Mouse (Mus musculus) lung, postnatal 25 days (tissue): ENCODE measurements around the gene Eif4e3.

Experiments
- DNase-seq: peaks from one replicate; pipeline ENCODE4 v3.0.0; 2022; ENCODE audit warnings: low spot score

The Eif4e3 gene

DNA sequence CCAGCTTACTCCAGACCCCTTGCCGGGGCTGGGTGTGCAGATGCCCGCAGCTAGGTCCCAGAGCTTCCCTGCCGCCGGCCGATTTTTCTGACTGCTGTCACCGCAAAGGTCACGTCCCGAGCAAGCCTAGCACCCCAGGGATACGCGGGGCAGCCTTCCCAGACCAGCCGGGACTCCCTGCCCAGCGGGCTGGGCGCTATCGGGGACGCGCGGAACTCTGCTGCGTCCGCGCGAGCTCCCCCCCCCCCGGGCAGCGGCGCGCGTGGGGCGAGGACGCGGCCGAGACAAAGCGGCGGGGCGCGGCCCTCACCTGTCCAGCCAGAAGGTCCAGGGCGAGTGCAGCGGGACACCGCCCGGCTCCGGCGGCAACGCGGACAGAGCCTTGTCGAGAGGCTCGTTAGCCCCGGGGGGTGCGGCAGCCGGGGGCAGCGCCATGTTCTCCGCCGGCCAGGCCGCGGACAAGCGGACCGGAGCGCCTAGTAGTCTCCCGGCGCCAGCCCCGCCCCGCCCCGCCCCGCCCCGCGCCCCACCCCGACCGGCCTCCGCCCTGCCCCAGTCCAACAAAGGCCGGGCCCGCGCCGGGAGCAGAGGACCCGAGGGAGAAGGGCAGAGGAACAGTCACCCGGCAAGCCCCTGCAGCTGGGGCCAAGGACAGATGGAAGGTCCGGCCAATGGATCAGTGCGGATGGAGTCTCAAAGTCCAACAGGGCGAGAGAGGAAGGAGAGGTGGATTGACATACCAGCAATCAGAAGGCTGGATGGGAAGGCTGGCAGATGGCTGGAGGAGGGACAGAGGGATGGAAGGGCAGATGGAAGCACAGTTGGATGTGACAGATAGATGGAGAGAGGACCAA is at the start of gene Eif4e3, which contains the start of gene Gm20696:
TSS of gene Eif4e3 (minus strand) at position 454 of the 854 bp plus-strand sequence.
TSS of gene Gm20696 (minus strand) at position 480 of the 854 bp plus-strand sequence.
- DNase-seq, result peak; percentile 33

DNA sequence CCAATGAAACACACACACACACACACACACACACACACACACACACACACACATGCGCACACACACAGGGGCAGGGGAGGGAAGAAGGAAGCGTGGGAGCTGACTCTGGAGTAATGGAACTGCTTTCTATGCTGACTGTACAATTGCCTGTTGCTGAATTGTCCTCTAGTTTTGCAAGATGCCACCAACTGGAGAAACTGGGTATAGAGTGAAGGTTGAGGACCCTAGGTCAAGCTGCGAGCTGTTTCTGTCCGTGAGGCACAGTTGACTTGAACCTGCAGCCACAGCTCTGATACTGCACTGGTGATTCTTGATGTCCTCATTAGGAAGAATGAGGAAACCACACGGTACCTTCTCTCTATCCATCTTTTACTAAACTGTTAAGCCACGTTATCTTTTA is 49.3 kb upstream of the Eif4e3 start:
- DNase-seq, result no peak

DNA sequence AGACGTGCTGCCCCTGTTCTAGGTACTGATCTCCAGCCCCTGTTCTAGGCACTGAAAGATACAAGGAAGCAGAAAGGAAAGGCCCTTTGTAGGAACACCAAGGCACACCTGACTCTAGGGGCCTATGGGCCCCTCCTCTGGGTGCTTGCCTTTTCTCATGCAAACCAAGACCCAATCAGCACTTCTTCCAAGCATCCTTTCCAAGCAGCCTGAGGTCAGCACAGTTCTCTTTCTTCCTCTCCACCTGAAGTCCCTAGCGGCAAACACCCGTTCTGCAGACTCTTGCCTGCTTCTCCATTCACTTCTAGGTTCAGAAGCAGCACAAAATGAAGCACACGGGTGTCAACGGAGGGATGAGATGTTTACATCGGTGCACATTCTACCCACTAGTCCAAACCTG is 48.6 kb upstream of the Eif4e3 start:
- no peak for DNase-seq

DNA sequence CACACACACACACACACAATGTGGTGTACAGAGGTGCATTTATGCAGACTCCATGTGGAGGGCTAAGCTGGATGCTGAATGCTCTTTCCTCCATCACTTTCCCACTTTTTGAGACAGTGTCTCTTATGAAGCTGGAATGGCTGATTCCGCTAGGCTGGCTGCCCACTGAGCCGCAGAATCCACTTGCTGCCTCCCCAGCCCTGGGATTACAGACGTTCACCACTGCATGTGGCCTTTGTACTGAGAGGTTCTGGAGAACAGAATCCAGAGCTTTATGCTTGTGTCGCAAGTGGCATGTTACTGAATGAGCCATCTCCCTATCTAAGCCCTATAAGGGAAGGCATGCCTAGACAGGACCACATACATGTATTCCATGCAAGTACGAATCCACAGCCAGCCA is 46.7 kb upstream of the Eif4e3 start:
- no peak for DNase-seq

GRCm38 (mm10) chr6:99711576-99712101 is 45.1 kb upstream of the Eif4e3 start:
- no peak for DNase-seq

DNA sequence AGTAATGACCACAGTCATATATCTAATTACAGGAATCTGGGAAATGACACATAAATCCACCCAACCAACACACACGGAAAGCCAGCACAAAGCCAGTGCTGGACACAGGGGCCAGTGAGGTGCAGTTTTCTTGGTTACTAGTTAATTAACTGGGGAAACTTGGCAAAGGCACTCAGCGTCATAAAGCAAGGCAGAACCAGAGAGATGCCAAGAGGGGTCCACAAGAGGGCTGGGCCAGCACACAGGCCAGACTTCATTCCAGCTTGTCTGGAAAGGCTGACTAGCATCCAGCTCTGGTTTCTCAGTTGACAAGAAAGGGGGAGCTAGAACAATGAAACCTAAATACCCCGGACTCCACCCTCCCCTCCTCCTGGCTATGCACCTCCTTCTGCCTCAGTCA is 33.9 kb upstream of the Eif4e3 start:
- DNase-seq, result no peak

GRCm38 (mm10) chr6:99692916-99693841 is 26.6 kb upstream of the Eif4e3 start:
- DNase-seq, result no peak

GRCm38 (mm10) chr6:99692206-99692915 is 25.8 kb upstream of the Eif4e3 start, which contains the start of gene Gpr27:
Gpr27 (plus strand) TSS chr6:99692679.
- DNase-seq, result no peak

- no peak for DNase-seq
These were observed 25.2 kb upstream of the Eif4e3 start for GRCm38 (mm10) chr6:99691666-99692205.

GRCm38 (mm10) chr6:99688513-99688912 is 21.9 kb upstream of the Eif4e3 start:
- no peak for DNase-seq

DNA sequence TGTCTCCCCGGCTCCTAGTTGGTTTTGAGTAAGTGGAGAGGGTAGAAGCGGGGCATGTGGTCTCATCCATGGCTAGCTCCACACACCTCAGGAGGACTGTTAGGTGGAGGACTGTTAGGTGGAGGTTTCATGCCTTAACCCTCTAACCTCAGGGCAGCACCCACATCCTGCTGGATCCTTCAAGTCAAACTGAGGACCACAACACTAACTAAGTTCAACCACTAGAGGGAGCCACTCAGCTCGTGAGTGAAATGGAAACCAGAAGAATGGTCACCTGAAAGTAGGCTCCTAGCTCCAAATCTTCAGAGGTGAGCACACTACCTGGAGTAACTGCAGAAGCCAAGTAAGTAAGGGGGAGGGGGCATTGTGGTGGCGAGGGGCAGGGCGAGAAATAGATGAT is 18.3 kb upstream of the Eif4e3 start:
- no peak for DNase-seq

DNA sequence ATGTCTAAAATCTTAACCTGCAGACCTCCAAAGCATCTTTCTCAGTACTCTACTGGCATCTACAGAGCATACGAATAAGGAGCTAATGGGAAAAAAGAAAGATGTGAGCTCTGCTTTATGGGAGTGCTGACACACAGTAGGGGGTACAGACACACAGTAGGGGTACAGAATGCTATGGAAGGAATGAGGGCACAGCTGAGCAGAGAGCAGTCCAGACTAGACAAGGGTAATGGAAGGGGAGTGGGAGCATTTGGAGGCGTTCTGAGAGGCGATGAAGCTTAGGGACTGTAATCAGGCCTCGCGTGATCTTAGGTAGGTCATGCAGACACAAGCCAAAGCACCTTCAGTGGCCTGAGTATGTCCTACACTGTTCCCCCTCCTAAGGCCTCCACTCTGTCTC is 17.4 kb upstream of the Eif4e3 start:
- no peak for DNase-seq

DNA sequence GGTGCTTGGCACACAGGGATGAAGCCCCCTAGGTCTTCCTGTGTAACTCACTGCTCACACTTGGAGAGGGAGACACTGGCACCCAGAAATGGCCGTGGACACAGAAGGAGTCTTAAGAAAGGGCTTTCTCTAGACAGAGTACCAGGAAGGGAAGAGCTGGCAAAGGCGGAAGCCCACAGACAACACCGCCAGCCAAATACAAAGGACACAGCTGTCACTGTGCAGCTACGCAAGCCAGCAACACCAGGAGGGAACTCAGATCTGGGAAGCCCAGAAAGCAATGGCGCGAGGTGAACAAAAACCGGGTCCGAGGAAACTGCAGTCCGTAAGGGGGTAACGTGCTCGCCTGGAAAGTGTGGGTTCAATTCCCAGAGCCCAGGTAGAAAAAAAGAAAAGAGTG is 11.5 kb upstream of the Eif4e3 start:
- DNase-seq, result no peak

DNA sequence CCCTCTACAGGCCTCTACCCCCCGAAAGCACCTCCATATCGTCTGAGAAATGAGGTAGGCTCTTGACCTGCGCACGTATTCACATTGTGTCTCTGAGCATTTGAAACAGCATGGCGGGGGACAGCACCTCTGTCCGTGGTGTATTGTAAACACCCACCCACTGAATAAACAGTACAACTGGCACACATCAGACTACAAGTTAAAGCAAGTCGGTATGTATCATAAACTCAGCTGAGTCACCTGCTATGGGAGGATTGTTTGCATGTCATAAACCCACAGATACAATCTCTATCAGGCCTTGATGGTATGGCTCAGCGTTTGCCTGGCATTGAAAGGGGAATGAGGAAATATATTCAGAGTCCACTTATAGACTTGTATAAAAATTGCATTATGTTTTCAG is 10.8 kb upstream of the Eif4e3 start:
- no peak for DNase-seq

GRCm38 (mm10) chr6:99674482-99674881 is 7.9 kb upstream of the Eif4e3 start:
- DNase-seq, result no peak

DNA sequence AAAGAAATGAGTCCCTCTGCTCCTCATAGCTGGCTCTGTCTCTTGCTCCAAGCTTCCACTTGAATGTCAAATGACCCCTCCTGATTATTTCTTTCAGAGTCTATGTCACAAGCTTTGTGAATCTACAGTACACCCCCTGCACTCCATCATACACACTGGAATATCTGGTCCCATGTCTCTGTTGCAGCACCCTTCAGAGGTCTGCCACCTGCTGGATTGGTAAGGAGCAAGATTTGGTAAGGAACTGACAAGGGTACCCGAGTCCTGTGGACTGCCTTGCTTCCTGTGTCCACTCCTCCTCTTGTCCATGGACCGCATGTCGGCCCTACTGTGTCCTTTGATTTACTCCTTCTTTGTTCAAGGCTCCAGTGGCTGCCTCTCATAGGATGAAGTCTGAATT is 5.2 kb upstream of the Eif4e3 start:
- DNase-seq, result no peak

GRCm38 (mm10) chr6:99670481-99671119 is 4.0 kb upstream of the Eif4e3 start:
- DNase-seq, result peak; percentile 59

GRCm38 (mm10) chr6:99669481-99670325 is 3.1 kb upstream of the Eif4e3 start:
- no peak for DNase-seq

DNA sequence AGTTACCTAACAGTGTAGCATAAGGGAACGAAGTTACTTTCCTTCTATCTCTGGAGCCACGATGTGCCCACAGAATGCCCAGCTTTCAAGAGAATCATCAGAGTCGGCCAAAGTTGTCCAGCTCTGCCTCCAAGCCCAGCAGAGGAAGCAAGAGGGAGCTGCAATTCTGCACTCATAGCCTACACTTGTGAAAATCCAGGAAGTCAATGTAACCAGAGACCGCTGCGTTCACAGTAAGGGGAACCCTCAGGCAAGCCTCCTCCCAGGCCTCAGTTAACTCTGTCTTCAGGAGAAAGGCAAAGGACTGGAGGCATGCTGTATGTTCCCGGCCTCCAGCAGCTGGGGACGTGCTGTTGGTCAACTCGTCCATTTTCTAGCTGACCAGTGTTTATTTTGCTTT is 719 bp upstream of the Eif4e3 start:
- DNase-seq, result no peak
